Mouse (Mus musculus) liver, embryonic 13.5 days (tissue): ENCODE data around the gene Adat3. TPM values are rescaled to one million over a fixed set of nuclear protein-coding genes. Genes with fewer than 3 reads are reported as not detected.
A peak's percentile ranks its signal among the peaks of the same experiment; 100 is the strongest.

Experiments
- ATAC-seq: fragments of 200-750 bp; cut with Nextera tagmentation; 2 replicates; pipeline ENCODE4 v1.8.0; 2017; ENCODE audit warnings: low read depth, mild to moderate bottlenecking, moderate number of reproducible peaks, moderate library complexity
- DNase-seq: peaks from one replicate; pipeline ENCODE4 v3.0.0; 2022
- H3K27ac ChIP-seq: fragments of 300-500 bp; sonication (generic); 2 replicates; pipeline ENCODE4 v1.5.1; 2015; ENCODE audit warnings: moderate library complexity, mild to moderate bottlenecking, inconsistent platforms
- H3K27me3 ChIP-seq: fragments of 300-500 bp; sonication (generic); 2 replicates; pipeline ENCODE4 v1.6.1; 2015; ENCODE audit warnings: mild to moderate bottlenecking, inconsistent platforms
- H3K36me3 ChIP-seq: fragments of 300-500 bp; sonication (generic); 2 replicates; pipeline ENCODE4 v1.6.1; 2015; ENCODE audit warnings: mild to moderate bottlenecking, inconsistent platforms
- H3K4me1 ChIP-seq: fragments of 300-500 bp; sonication (generic); replicated peaks from 2 replicates; pipeline ENCODE4 v1.6.1; 2015; ENCODE audit warnings: inconsistent platforms
- H3K4me2 ChIP-seq: fragments of 300-500 bp; sonication (generic); 2 replicates; pipeline ENCODE4 v1.6.1; 2015; ENCODE audit warnings: inconsistent platforms, mild to moderate bottlenecking, moderate library complexity
- H3K4me3 ChIP-seq: fragments of 300-500 bp; sonication (generic); replicated peaks from 2 replicates; pipeline ENCODE4 v1.5.1; 2015; ENCODE audit warnings: mild to moderate bottlenecking, inconsistent platforms
- H3K9ac ChIP-seq: fragments of 300-500 bp; sonication (generic); 2 replicates; pipeline ENCODE4 v1.6.1; 2015; ENCODE audit warnings: mild to moderate bottlenecking, inconsistent platforms
- H3K9me3 ChIP-seq: fragments of 300-500 bp; sonication (generic); replicated peaks from 2 replicates; pipeline ENCODE4 v1.6.1; 2016; ENCODE audit warnings: inconsistent platforms
- WGBS: fragments of 180-500 bp; shearing (Covaris S2); methylation state at CpG from one replicate; pipeline ENCODE4 v1.1.7; 2015; ENCODE audit not compliant: insufficient replicate concordance; 5-methylcytosine and 5-hydroxymethylcytosine counted together
- polyA plus RNA-seq: library from polyadenylated mRNA; unstranded; fragments of >200 nt; fragmentation: Nextera tagmentation; extraction: Ambion mirVana; gene quantifications from 2 replicates; pipeline ENCODE4 v1.2.1, GENCODE M21; 2015

Gene Adat3
- polyA plus RNA-seq, 1 experiment from 2014 or later: 6.3 TPM

DNA sequence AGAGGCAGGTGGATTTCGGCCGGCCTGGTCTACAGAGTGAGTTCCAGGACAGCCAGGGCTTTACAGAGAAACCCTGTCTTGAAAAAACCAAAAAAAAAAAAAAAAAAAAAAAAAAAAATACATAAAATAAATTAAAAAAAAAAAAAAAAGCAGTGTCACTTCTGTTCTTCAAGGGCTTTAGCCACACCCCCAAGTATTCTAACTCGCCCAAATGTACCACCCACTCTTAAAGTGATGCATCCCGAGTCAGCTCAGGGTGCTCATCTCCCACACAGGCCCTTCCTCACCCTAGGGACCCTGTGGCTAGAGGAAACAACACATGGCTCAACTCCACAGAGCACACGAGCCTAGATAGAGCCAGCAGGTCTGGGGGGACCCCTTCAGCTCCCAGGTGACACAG is 19.6 kb upstream of the Adat3 start:
- 72% methylated on average over 5 of the region's 5 CpGs for WGBS
- H3K4me1 ChIP-seq: peaks cover 72% of the 10 kb centered on the region

DNA sequence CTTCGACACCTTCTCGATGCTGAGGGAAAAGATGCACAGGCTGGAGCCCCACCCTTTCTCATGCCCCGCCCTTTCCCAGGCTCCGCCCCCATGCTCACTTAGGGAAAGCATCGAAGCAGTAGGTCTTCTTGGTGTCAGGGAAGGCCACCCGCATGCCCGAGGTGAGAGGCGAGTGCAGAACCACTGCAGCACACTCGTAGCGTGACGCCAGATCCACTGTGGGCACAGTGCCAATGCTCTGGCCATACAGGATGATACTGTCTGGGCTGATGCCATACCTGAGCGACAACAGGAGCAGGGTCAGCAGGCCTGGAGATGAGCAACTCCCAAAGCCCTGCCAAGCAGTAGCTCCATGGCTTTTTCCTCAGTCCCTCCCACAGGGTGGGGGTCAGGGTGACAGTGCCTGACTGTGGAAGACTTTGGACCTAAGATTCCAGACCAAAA is 18.6 kb upstream of the Adat3 start:
- Histone ChIP-seq H3K4me3 (no peak overlapping the region), H3K27ac (peak overlapping the region; percentile 50), H3K27me3 (no peaks in the 10 kb centered on the region), H3K4me1 (peaks cover 72% of the 10 kb centered on the region), H3K4me2 (no peak overlapping the region), H3K9me3 (no peaks in the 10 kb centered on the region), H3K9ac (peak overlapping the region; percentile 22; the same call in 1 of the 2 replicates), H3K36me3 (peaks cover 47% of the 10 kb centered on the region)
- no peak for DNase-seq
- no peak; the same call in 1 of the 2 replicates for ATAC-seq
- WGBS: 57% methylated on average over 12 of the region's 12 CpGs

More for the DNA sequence above, 19.6 kb upstream of the Adat3 start:
- DNase-seq (no peak), ATAC-seq (no peak)
- no peak overlapping the region; the same call in 1 of the 2 replicates for H3K27ac ChIP-seq
- no peaks in the 10 kb centered on the region for H3K9me3 ChIP-seq
- no peak overlapping the region for H3K9ac ChIP-seq
- H3K4me3 ChIP-seq: no peak overlapping the region
- H3K4me2 ChIP-seq: no peak overlapping the region
- peaks cover 47% of the 10 kb centered on the region for H3K36me3 ChIP-seq
- H3K27me3 ChIP-seq: no peaks in the 10 kb centered on the region

DNA sequence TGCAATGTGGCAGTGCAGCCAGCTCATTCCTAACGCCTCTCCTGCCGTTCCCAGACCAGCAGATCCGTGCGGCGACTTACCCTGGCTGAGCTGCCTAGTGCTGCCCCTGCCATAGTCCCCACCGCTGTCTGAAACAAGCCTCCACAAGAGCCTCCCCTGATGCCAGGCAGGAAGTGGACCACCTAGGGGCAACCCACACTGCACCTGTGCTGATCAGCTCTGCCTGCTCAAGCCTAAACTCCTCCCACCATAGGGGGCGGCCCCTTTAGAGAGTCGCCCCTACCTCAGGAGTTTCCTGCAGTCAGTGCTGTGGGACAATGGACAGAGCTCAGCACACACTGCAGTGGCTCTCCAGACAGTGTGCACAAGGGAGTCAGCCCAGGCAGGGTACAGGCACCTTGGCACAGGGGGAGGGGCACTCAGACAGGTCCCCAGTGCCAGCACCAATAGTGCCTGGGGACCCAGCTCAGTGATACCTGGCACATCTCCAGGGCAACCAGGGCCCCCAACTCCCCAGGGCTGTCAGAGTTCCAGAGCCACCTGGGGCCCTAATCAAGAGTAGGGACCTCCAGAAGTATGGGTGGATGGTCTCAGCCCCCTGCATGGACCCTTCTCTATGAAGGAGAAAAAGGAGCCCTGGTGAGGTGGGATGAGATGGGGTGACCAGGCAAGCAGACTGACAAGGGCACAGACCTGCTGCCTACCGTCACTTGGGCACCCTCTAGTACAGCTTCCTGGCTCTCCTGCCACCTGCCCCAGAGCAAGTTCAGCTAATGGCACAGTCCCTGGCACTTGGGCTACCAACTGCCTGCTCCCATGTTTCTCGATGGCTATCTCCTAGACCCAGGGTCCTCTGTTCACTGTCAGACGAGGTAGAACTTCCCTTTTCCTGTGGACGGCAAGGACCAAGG is 17.8 kb upstream of the Adat3 start:
- Histone ChIP-seq H3K27me3 (no peaks in the 10 kb centered on the region), H3K9me3 (no peaks in the 10 kb centered on the region), H3K4me2 (no peak overlapping the region), H3K36me3 (peaks cover 47% of the 10 kb centered on the region), H3K27ac (peak overlapping the region; percentile 50; the same call in 1 of the 2 replicates), H3K4me1 (peaks cover 71% of the 10 kb centered on the region), H3K4me3 (no peak overlapping the region), H3K9ac (peak overlapping the region; percentile 26)
- DNase-seq (no peak), ATAC-seq (no peak; the same call in 1 of the 2 replicates)
- WGBS: 66% methylated on average over 12 of the region's 12 CpGs

DNA sequence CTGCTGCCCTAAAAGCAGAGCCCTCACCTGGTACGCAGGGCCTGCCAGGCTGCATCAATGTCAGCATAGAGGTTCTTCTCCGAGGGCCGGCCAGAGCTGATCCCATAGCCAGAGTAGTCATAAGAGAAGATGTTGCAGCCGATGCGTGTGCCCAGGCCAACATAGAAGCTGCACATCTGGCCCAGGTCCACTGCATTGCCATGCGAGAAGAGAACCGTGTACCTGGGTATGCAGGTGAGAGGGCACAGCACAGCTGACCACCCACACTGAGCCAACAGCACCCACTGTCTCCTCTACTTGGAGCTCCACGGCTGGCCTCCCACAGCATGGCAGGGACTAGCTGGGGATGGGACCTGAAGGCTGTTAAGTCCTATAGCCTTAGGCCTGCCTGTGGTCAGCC is 17.1 kb upstream of the Adat3 start:
- 0 out of 2 replicates have a peak overlapping the region, but pooled peaks have one; percentile 4 for H3K9ac ChIP-seq
- peaks cover 47% of the 10 kb centered on the region for H3K36me3 ChIP-seq
- no peak for ATAC-seq
- WGBS: 87% methylated on average over 8 of the region's 8 CpGs
- H3K9me3 ChIP-seq: no peaks in the 10 kb centered on the region
- H3K4me2 ChIP-seq: no peak overlapping the region
- peaks cover 68% of the 10 kb centered on the region for H3K4me1 ChIP-seq
- no peaks in the 10 kb centered on the region for H3K27me3 ChIP-seq
- no peak for DNase-seq
- H3K4me3 ChIP-seq: no peak overlapping the region
- H3K27ac ChIP-seq: peak overlapping the region; percentile 29; the same call in 1 of the 2 replicates

DNA sequence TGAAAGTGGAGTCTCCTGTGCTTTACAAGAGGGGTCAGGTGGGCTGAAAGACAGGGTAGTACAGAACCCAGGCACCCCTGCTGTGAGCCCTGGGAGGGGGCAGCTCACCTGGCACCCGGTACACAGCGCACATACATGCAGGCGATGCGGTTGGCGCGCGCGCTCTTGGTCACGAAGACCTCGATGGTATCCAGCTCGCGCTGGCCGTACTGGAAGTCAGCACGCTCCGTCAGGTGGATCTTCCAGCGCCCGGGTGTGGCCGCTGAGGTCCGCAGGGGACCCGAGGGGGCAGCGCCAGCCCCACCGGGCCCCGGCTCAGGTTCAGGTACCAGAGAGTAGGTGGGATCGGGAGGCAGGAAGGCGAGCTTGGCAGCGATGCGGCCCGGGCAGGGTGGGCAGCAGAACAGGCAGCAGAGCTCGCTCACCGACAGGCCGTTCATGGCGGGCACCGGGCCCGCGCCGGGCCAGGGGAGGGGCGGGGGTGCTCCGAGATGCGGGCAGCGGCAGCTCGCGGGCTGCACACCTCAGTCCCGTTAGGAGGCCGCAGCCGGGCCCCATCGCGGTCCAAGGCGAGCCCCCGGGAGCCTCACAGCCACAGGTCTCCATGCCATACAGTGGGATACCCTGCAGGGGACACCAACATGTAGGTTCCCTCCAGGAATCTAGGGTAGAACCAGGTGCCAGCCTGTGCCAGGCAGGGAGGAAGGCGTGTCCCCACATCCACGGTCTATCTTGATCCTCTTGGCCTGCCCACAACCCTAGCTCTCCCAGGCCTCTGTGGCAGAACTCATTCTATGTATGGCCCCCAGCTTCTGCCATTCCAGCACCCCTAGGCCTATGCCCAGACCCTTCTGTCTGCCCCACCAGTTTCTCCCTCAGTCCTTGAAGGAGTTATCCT is 16.0 kb upstream of the Adat3 start:
- H3K9ac ChIP-seq: no peak overlapping the region
- WGBS: 92% methylated on average over 45 of the region's 51 CpGs

DNA sequence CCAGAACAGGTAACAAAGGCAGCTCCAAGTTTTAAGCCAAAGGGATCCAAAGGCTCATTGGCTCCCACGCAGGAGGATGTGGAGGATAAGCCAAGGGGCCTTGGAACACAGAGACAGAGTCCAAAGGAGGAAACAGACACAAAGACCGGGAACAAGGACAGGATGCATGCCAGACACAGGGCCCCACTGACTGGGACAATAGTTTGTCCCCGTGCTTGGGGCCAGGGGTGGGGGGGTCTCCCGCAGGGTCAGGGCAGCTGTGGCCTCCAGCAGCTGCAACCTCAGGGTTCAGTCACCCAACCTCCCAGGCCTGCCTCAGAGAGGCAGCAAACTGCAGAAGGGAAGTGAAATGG is 15.4 kb upstream of the Adat3 start:
- Histone ChIP-seq H3K9me3 (no peaks in the 10 kb centered on the region), H3K27ac (peak overlapping the region; percentile 29; the same call in 1 of the 2 replicates), H3K27me3 (no peaks in the 10 kb centered on the region), H3K4me2 (peak overlapping the region; percentile 21; the same call in 1 of the 2 replicates), H3K36me3 (peaks cover 43% of the 10 kb centered on the region), H3K9ac (no peak overlapping the region), H3K4me1 (peaks cover 77% of the 10 kb centered on the region), H3K4me3 (no peak overlapping the region; the same call in 1 of the 2 replicates)
- DNase-seq (no peak), ATAC-seq (no peak)
- WGBS: 66% methylated on average over 4 of the region's 4 CpGs

More for the DNA sequence above, 16.0 kb upstream of the Adat3 start:
- Histone ChIP-seq H3K4me1 (peaks cover 77% of the 10 kb centered on the region), H3K9me3 (no peaks in the 10 kb centered on the region), H3K36me3 (peaks cover 47% of the 10 kb centered on the region), H3K27ac (peak overlapping the region; percentile 29), H3K4me2 (peak overlapping the region; percentile 21; the same call in 1 of the 2 replicates), H3K4me3 (no peak overlapping the region; the same call in 1 of the 2 replicates), H3K27me3 (no peaks in the 10 kb centered on the region)
- ATAC-seq (no peak), DNase-seq (no peak)

DNA sequence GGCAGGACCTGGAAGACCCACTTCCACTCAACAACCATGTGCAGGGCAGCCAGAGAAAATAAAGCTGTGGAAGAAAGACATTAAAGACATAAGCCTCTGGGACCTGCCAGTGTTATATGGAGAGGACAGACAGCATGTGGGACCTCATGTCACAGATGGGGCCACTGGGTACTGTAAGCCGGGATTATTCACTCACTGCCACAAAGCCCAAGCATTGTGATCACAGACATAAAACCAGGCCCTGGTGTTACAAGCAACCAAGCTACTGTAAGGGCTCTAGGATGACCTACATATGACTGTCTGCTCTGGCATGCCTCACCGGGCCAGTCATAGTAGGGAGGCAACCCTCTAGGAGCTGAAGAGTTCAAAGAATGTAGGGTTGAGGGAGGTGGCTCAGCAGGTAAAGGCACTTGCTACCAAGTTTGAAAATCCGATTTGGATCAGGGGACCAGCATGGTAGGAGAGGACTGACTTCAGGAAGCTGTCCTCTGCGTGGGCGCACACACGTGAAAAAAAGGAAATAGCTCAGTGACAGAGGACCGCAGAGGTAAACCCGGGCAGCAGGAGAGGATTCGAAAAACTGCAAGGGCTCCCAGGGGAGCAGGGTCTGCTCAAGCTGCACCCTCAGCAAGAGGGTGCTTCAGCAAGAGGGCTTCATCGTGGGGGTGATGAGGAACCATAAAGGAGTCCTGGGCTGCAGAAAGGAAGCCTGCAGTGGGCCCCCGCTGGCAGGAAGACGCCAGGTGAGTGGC is 13.4 kb upstream of the Adat3 start:
- H3K9ac ChIP-seq: peak overlapping the region; percentile 99
- peaks cover 65% of the 10 kb centered on the region for H3K4me1 ChIP-seq
- ATAC-seq (no peak), DNase-seq (no peak)
- H3K27ac ChIP-seq: peak overlapping the region; percentile 78
- H3K27me3 ChIP-seq: no peaks in the 10 kb centered on the region
- H3K4me3 ChIP-seq: peak overlapping the region; percentile 99
- 10% methylated on average over 12 of the region's 12 CpGs for WGBS
- peak overlapping the region; percentile 99 for H3K4me2 ChIP-seq
- H3K36me3 ChIP-seq: peaks cover 25% of the 10 kb centered on the region
- no peaks in the 10 kb centered on the region for H3K9me3 ChIP-seq

DNA sequence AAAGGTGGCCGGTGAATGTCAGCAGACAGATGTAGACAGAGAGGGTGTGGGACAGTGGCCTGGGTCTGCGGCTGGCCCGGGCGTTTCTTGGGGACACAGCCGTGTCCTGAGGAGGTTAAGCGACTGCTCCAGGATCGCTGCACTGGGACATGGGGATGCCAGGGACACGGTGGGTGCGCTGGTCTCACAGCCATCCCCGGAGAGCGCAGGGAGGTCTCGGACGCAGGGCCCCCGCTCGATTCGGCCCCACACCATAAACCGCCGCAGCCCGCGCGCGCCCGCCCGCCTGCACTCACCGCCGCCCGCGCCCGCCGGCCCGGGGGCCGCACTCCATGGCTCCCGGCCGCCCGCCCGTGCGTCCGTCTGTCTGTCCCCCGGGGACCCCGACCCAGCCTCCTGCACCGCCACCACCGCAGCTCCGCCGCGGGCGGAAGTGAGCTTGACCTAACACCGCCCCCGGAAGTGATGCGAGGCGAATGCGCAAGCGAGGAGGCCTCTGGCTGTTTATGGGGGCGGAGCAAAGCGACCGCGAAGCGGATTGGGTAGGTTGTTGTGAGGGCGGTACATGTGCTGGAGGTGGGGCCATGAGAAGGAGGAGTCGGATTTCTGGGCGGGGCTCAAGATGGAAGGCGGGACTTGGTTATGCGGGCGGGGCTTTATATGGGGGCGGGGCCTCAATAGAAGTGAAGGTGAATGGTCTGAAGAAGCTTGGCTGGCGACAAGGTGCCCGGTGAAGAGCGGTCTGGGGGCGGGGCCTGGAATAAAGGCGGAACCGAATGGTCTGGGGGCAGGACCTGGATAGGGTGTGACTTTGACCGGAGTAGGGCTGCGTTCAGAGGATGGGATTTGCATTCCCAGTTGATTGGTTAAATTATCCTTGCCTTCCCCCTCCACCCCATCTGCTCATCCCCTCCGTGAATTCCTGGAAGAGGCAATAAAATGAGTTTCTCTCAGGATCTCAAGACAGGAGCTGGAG is 12.5 kb upstream of the Adat3 start, which contains the start of gene Abhd17a:
Gene Abhd17a, minus strand, starts transcription at position 463 of the 976 bp plus-strand sequence.
- Histone ChIP-seq H3K9me3 (no peaks in the 10 kb centered on the region), H3K4me2 (peak within 1 kb of the TSS; percentile 99), H3K4me1 (peaks cover 56% of the 10 kb centered on the region), H3K27me3 (no peaks in the 10 kb centered on the region), H3K4me3 (peak within 1 kb of the TSS; percentile 99), H3K9ac (peak within 1 kb of the TSS; percentile 99), H3K36me3 (peaks cover 18% of the 10 kb centered on the region), H3K27ac (peak within 1 kb of the TSS; percentile 78)
- DNase-seq: peak; percentile 94
- under 1% methylated on average over 73 of the region's 73 CpGs for WGBS
- peak; percentile 95 for ATAC-seq

DNA sequence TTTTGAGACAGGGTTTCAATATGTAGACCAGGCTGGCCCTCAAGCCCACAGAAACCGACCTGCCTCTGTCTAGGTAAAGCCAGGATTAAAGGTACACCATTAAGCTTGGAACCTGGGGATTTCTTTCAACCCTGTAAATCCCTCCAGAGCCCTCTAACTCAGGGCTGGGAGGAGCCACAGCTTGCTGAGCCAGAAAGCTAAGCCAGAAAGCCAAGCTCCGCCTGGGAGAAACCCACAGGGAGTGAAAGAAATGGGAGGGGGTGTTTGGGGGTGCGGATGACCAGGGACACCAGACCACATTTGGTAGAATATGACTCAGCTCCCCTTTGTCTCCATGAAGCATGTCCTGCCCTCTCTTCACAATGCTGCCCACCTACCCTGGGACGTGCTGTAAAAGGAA is 6.4 kb upstream of the Adat3 start:
- ATAC-seq (no peak), DNase-seq (no peak)
- peaks cover 51% of the 10 kb centered on the region for H3K4me1 ChIP-seq
- peak overlapping the region; percentile 7; the same call in 1 of the 2 replicates for H3K27ac ChIP-seq
- H3K9ac ChIP-seq: peak overlapping the region; percentile 39; the same call in 1 of the 2 replicates
- no peaks in the 10 kb centered on the region for H3K36me3 ChIP-seq
- WGBS: 51% methylated on average over 4 of the region's 4 CpGs
- no peaks in the 10 kb centered on the region for H3K9me3 ChIP-seq
- no peaks in the 10 kb centered on the region for H3K27me3 ChIP-seq
- H3K4me3 ChIP-seq: no peak overlapping the region
- H3K4me2 ChIP-seq: no peak overlapping the region
